Mouse (Mus musculus) gastrocnemius, postnatal 14 days (tissue): Measurements from ENCODE around the gene Trcg1. TPM values are rescaled to one million over a fixed set of nuclear protein-coding genes. Genes with fewer than 3 reads are reported as not detected.
"Not testable (repeated sequence)": the region's sequence is repeated elsewhere in the genome, so short reads cannot be mapped to it uniquely, and the experiment has no call there.

Experiments
- DNase-seq: peaks from one replicate; pipeline ENCODE4 v3.0.0; 2021; ENCODE audit warnings: mixed read lengths
- intact Hi-C: fragments of 180-260 bp; cut with DNase I; formaldehyde crosslinking; loops from one replicate; pipeline ENCODE4 v1.15.1; 2025; ENCODE audit warnings: low total_unique reads
- long read RNA-seq, 2 experiments: library from polyadenylated mRNA; stranded (forward); transcript quantifications; one replicate each; pipeline ENCODE4 v2.0.0; 2021
- total RNA-seq, 2 experiments: library from RNA; stranded (reverse); gene quantifications; 2 replicates each; pipeline ENCODE4 v1.2.3; 2021

Trcg1 gene
- not detected for total RNA-seq
- long read RNA-seq, experiment 1, result 0 reads
- long read RNA-seq, experiment 2, result 0 reads

DNA sequence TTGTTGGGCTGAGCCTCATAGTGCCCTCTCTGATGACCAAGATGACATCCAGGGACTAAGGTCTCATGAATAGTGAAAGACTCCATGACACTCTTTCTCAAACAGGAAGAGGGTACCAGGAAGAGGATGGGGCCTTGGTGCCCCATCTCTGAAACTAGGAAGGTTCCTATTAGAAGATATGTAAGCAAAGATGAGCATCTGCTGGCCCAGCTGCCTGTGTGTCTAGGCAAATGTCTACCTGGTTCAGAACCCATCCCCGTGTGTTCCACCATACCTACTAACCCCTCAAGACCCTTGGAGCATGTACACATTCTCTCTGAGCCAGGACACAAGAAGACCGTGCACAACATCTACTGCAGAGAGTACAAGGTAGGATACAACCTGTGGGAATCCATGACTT, at the start of gene Trcg1:
Trcg1 (plus strand) TSS at position 301 of the 400 bp plus-strand sequence.
- no peak for DNase-seq
- intact Hi-C loops, result no loop called here

- intact Hi-C loops, result no loop called here
- DNase-seq, result no peak
Observed at GRCm38 (mm10) chr9:57196708-57197107, 39.6 kb upstream of the Trcg1 start.

GRCm38 (mm10) chr9:57197414-57197813, 38.9 kb upstream of the Trcg1 start:
- intact Hi-C loops, result no loop called here
- no peak for DNase-seq

- DNase-seq, result no peak
- intact Hi-C loops, result no loop called here
Observed at GRCm38 (mm10) chr9:57202981-57203380, 33.4 kb upstream of the Trcg1 start.

DNA sequence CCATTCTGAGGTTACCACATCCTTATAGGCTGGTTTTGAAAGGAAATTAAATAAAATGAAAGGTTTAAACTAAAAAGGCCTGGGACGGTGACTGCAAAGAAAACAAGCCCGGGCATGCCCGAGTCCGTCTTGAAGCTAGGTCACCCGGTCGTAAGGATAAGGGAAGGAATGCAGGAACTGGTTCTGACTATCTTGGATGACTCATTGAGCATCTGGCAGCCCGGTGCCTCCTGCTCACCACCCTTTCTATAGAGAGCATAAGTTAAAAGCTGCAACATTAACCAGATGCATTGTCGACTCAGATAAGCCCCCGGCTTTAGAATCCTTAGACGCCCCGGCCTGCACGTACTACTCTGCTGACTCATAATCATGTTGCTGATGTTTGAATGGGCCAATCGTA, 32.8 kb upstream of the Trcg1 start:
- intact Hi-C loops, DNase-seq: not testable (repeated sequence)

GRCm38 (mm10) chr9:57206896-57207295, 29.5 kb upstream of the Trcg1 start:
- intact Hi-C loops, result loop anchor here (5.0 kb wide), 1 partner anchor 225 kb away; no protein-coding TSS in a partner anchor
- no peak for DNase-seq

- peak; percentile 28 for DNase-seq
- intact Hi-C loops, result loop anchor here (5.0 kb wide), 1 partner anchor 223 kb away; no protein-coding TSS in a partner anchor
Observed at GRCm38 (mm10) chr9:57209316-57209715, 27.0 kb upstream of the Trcg1 start.

- no peak for DNase-seq
- intact Hi-C loops, result loop anchor here (10.0 kb wide), 1 partner anchor 48 kb away; no protein-coding TSS in a partner anchor
Observed at GRCm38 (mm10) chr9:57212448-57213222, 23.7 kb upstream of the Trcg1 start.

- DNase-seq, result no peak
- intact Hi-C loops, result loop anchor here (10.0 kb wide), 1 partner anchor 50 kb away; no protein-coding TSS in a partner anchor
Observed at GRCm38 (mm10) chr9:57214500-57214899, 21.9 kb upstream of the Trcg1 start.

- no peak for DNase-seq
- intact Hi-C loops, result loop anchor here (10.0 kb wide), 1 partner anchor 52 kb away; no protein-coding TSS in a partner anchor
Observed at GRCm38 (mm10) chr9:57217220-57217619, 19.1 kb upstream of the Trcg1 start.

DNA sequence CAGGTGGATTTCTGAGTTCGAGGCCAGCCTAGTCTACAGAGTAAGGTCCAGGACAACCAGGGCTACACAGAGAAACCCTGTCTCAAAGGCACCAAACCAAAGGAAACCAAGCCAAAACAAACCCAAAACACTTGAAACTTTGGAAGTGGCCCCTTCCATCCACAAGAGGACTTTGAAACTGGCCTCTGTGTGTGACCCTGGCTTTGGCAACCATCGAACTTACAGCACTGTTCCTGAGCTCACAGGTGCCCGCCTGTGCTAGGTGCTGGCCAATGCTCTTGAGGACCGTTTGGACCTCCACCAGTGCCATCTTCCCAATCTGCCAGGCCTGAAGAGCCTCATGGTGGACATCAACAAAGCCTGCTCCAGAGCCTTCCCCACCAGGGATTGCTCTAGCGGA, 17.6 kb upstream of the Trcg1 start:
- DNase-seq, result no peak
- intact Hi-C loops, result loop anchor here (10.0 kb wide), 1 partner anchor 54 kb away; no protein-coding TSS in a partner anchor

GRCm38 (mm10) chr9:57219511-57219910, 16.8 kb upstream of the Trcg1 start:
- intact Hi-C loops, result loop anchor here (10.0 kb wide), 1 partner anchor 55 kb away; no protein-coding TSS in a partner anchor

GRCm38 (mm10) chr9:57220356-57220755, 16.0 kb upstream of the Trcg1 start:
- DNase-seq, result no peak
- intact Hi-C loops, result no loop called here

More at GRCm38 (mm10) chr9:57219511-57219910, 16.8 kb upstream of the Trcg1 start:
- no peak for DNase-seq

DNA sequence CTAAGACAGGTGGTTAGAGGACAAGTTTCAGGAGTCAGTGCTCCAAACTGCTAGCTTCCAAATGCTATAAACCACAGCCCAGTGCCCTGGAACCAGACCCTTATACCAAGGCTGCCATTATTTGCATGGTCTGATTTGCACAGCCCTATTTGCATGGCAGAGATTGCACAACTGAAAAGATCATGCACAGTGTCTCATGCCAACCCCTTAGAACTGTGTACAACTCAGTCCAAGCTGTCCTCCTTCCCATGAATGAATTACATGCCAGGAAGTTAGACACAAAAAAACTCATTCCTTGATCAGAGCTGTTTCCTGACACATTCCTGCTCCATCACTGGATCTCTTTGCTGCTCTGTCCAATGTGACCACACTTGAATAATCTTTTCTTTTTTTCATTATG, 13.0 kb upstream of the Trcg1 start:
- DNase-seq, result no peak
- intact Hi-C loops, result no loop called here

DNA sequence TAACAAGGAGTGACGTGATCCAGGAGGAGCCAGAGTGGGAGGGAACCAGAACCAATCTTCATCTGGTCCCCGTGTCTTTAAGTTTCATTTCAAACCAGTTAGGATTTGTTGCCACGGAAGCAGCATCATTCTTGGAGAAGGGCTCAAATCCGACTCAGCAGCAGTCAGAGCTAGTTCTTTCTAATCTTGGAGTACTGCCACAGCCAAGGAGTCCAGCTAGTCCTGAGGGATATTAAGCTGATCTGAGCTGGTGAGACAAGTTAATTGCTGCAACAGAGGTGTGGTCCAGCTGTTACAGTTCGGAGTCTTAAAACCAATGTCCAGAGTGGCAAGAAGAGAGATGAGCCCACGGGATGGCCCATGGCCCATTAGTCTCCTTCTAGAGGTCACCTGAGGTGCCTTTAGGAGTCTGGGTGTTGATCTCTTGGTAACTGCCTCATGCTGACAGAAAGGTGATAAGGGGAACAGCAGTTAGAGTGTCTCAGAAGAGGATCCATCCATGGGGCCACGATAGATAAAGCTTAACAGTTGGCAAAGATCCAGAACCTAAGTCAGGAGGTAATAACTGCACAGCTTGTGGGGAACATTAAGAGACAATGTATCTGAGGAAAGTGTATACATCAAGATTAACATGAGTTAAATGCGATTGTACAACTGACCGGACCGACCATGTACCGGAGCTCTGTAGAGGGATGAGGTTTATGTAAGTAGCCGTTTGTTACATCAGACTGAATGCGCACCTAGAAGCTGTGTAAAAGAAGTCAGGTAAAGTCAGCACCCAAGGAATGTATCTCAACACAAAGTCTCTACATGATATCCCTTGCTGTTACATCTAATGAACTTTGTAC, 10.4 kb upstream of the Trcg1 start:
- no peak for DNase-seq
- intact Hi-C loops, result no loop called here

DNA sequence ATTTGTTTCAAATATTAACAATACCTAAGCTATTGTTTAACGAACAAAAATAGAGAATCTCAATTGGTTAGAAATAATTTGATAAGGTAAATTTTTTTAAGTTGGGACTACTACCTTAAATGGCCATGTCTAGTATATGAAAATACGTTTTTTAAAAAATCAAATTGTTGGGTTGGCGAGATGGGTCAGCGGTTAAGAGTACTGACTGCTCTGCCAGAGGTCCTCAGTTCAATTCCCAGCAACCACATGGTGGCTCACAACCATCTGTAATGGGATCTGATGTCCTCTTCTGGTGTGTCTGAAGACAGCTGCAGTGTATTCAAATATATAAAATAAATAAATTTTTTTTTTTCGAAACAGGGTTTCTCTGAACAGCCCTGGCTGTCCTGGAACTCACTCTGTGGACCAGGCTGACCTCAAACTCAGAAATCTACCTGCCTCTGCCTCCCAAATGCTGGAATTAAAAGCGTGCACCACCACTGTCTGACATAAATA, 9.7 kb upstream of the Trcg1 start:
- intact Hi-C loops, result not testable (repeated sequence)

DNA sequence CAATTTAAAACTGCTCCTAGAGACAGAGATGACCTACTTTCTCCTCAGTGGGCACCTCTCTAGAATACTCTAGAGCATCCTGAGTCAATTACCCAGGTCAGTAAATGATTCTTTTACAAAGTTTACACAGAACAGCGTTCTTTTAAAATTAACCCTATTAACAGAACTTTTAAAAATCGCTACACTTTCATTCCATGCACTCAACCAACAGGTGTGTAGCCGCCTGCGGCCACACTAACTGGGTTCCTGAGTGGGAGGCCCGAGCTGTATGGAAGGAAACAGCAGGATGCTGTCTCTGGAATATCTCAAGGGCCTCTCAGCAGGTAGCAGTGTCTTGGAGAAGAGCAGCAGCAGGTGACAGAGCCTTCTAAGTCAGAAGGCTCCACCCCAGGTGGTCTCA, 9.2 kb upstream of the Trcg1 start:
- intact Hi-C loops, result no loop called here
- no peak for DNase-seq

More for the DNA sequence above, 9.7 kb upstream of the Trcg1 start:
- not testable (repeated sequence) for DNase-seq

- no peak for DNase-seq
- intact Hi-C loops, result no loop called here
Observed at GRCm38 (mm10) chr9:57228186-57228585, 8.2 kb upstream of the Trcg1 start.

GRCm38 (mm10) chr9:57229726-57230125, 6.6 kb upstream of the Trcg1 start:
- DNase-seq, result no peak
- intact Hi-C loops, result no loop called here
